Mouse (Mus musculus): Measurements from ENCODE around the gene Ugt1a2.

DNA sequence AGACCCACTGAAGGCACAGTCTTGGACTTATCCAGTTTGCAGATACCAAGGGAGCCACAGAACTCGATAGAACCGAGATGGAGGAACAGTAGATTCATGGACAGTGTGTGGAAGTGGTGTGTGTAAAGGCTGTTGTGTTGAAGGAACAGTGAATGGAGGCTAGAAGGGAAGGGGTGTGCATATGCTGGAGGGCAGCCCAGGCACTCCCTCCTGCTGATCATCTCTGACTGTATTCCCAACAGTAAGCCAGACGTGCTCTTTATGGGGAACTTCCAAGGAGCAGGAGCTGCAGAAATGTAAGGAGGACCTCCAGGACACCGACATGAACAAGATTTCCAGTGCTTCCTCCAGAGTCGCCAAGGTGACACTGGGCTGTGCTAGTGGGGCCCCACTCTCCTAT lies 49.6 kb downstream of the Ugt1a2 start:
- TF ChIP-seq CTCF (IDR thresholded peaks at IDR 0.05; ENCODE audit: insufficient read depth, low read length) = no peak
- TF ChIP-seq POLR2A (IDR thresholded peaks at IDR 0.05; ENCODE audit: borderline replicate concordance, extremely low read depth, low read depth, low read length) = no peak

Measured in lung, adult 2 months (tissue).